In genomic region chr4:136829837-136830236, GRCm38 (mm10) we compare ENCODE assay signal across 11 mouse cellular contexts. TPM values are rescaled to one million over a fixed set of nuclear protein-coding genes. Genes with fewer than 3 reads are reported as not detected.
DNase-seq lines count a peak whose midpoint lies in the region; ATAC-seq lines count a peak whose summit lies in the region.
"Had no signal": no experiment of that assay in that cellular context is flagged by ENCODE, and none has a peak within 500 bp of the region (broad histone marks: within the 10 kb centered on the region; RNA-seq: fewer than 3 reads in every experiment).

No protein-coding gene starts in this region.

- no peaks in the 10 kb centered on the region for H3K9me3 ChIP-seq in embryonic facial prominence, embryonic 14.5 days (ENCODE audit: control insufficient read depth, low read length)
- H3K9me3 ChIP-seq in limb, embryonic 12.5 days: no peaks in the 10 kb centered on the region
- H3K9me3 ChIP-seq in stomach, embryonic 14.5 days (ENCODE audit: control insufficient read depth, low read depth, low read length): no peaks in the 10 kb centered on the region

- 12% methylated on average over 8 of the region's 9 CpGs for WGBS in embryonic facial prominence, embryonic 14.5 days
- WGBS in limb, embryonic 12.5 days: 6% methylated on average over 9 of the region's 9 CpGs
- 28% methylated on average over 9 of the region's 9 CpGs for WGBS in stomach, embryonic 14.5 days

- H3K9ac ChIP-seq in embryonic facial prominence, embryonic 14.5 days (ENCODE audit: low read depth, low read length): no peak overlapping the region
- H3K9ac ChIP-seq in limb, embryonic 12.5 days (replicated peaks): 0 out of 2 replicates have a peak overlapping the region, but pooled peaks have one; percentile 1
- H3K9ac ChIP-seq in stomach, embryonic 14.5 days (replicated peaks; ENCODE audit: low read depth, low read length): no peak overlapping the region

- 0 out of 2 replicates have a peak overlapping the region, but pooled peaks have one; percentile 1 for H3K4me2 ChIP-seq in embryonic facial prominence, embryonic 14.5 days (ENCODE audit: low read depth, low read length)
- H3K4me2 ChIP-seq in limb, embryonic 12.5 days: peak overlapping the region; percentile 11
- H3K4me2 ChIP-seq in stomach, embryonic 14.5 days (replicated peaks; ENCODE audit: low read depth, low read length): 0 out of 2 replicates have a peak overlapping the region, but pooled peaks have one; percentile 2

- no peaks in the 10 kb centered on the region for H3K27me3 ChIP-seq in embryonic facial prominence, embryonic 14.5 days (replicated peaks; ENCODE audit: control insufficient read depth, insufficient read depth, low read length)
- H3K27me3 ChIP-seq in limb, embryonic 12.5 days: peaks cover 22% of the 10 kb centered on the region
- no peaks in the 10 kb centered on the region for H3K27me3 ChIP-seq in stomach, embryonic 14.5 days (ENCODE audit: control insufficient read depth, insufficient read depth, low read length)

- peaks cover 7% of the 10 kb centered on the region; the same call in 1 of the 2 replicates for H3K36me3 ChIP-seq in embryonic facial prominence, embryonic 14.5 days (ENCODE audit: control insufficient read depth, insufficient read depth, low read length)
- H3K36me3 ChIP-seq in limb, embryonic 12.5 days: peaks cover 6% of the 10 kb centered on the region; the same call in 1 of the 2 replicates
- H3K36me3 ChIP-seq in stomach, embryonic 14.5 days (ENCODE audit: control insufficient read depth, insufficient read depth, low read length): no peaks in the 10 kb centered on the region

- no peak overlapping the region for H3K4me3 ChIP-seq in embryonic facial prominence, embryonic 14.5 days (ENCODE audit: low read depth, low read length)
- no peak overlapping the region for H3K4me3 ChIP-seq in limb, embryonic 12.5 days (replicated peaks)
- H3K4me3 ChIP-seq in stomach, embryonic 14.5 days (ENCODE audit: low read depth, low read length): no peak overlapping the region
- H3K4me3 ChIP-seq: erythroblast, embryonic 14.5 days; left cerebral cortex, adult 2 months had no signal

- no peak overlapping the region for H3K27ac ChIP-seq in embryonic facial prominence, embryonic 14.5 days (replicated peaks; ENCODE audit: low read depth, low read length)
- H3K27ac ChIP-seq in limb, embryonic 12.5 days: no peak overlapping the region
- H3K27ac ChIP-seq in stomach, embryonic 14.5 days (ENCODE audit: low read length): peak overlapping the region; percentile 55; the same call in 1 of the 2 replicates
- H3K27ac ChIP-seq: left cerebral cortex, adult 2 months had no signal

- DNase-seq in kidney, postnatal 4 days: peak; percentile 55 to 65
- DNase-seq in kidney, postnatal 14 days: no peak
- peak; percentile 31 for DNase-seq in embryonic facial prominence, embryonic 14.5 days (ENCODE audit: low spot score)
- DNase-seq in gastrocnemius, postnatal 4 days (ENCODE audit: low spot score in 2 of 2): no peak
- no peak for DNase-seq in yolk sac, embryonic 10.5 days (ENCODE audit: low spot score)
- DNase-seq in spleen, adult 12 weeks (ENCODE audit: low spot score): no peak
- DNase-seq: heart, postnatal 10 days had no signal

- ATAC-seq in embryonic facial prominence, embryonic 14.5 days (ENCODE audit: low read depth): peak; percentile 34; the same call in 1 of the 2 replicates
- no peak for ATAC-seq in limb, embryonic 12.5 days (ENCODE audit: insufficient number of reproducible peaks, insufficient read depth, low FRiP score, low TSS enrichment, low read depth)
- peak; percentile 87 for ATAC-seq in stomach, embryonic 14.5 days (ENCODE audit: insufficient number of reproducible peaks, insufficient read depth, low FRiP score, low read depth)

- peaks cover 48% of the 10 kb centered on the region for H3K4me1 ChIP-seq in embryonic facial prominence, embryonic 14.5 days (ENCODE audit: control insufficient read depth, insufficient read depth, low read length)
- H3K4me1 ChIP-seq in limb, embryonic 12.5 days (replicated peaks): peaks cover 63% of the 10 kb centered on the region
- H3K4me1 ChIP-seq in stomach, embryonic 14.5 days (ENCODE audit: control insufficient read depth, insufficient read depth, low read length): peaks cover 55% of the 10 kb centered on the region

RNA-seq across cellular contexts. Expression of gene Ephb2, which starts 6.0 kb away (rescaled TPM):
- 14.8 and 14.9 TPM in 2 replicates for polyA plus RNA-seq in embryonic facial prominence, embryonic 14.5 days (2014; fragmentation: Nextera tagmentation; extraction: Ambion mirVana)
- 13.7 and 16.9 TPM in 2 replicates for polyA plus RNA-seq in limb, embryonic 12.5 days (2016; fragmentation: Nextera tagmentation; extraction: Ambion mirVana)
- polyA plus RNA-seq in stomach, embryonic 14.5 days (2014; fragmentation: Nextera tagmentation; extraction: Ambion mirVana): 7.5 and 7.6 TPM in 2 replicates
- 10 to 100 TPM; 12.3 to 13.5 TPM for total RNA-seq in gastrocnemius, postnatal 4 days (2021)
- polyA plus RNA-seq: erythroblast, embryonic 14.5 days had no signal

RNA-seq across cellular contexts. Expression of gene C1qb, which starts 56.1 kb away (rescaled TPM):
- 85.2 and 99.6 TPM in 2 replicates for polyA plus RNA-seq in embryonic facial prominence, embryonic 14.5 days (2014; fragmentation: Nextera tagmentation; extraction: Ambion mirVana)
- polyA plus RNA-seq in limb, embryonic 12.5 days (2016; fragmentation: Nextera tagmentation; extraction: Ambion mirVana): 17.7 and 20.9 TPM in 2 replicates
- 68.5 and 71.1 TPM in 2 replicates for polyA plus RNA-seq in stomach, embryonic 14.5 days (2014; fragmentation: Nextera tagmentation; extraction: Ambion mirVana)
- 10 to 100 TPM; 33.7 to 39.4 TPM for total RNA-seq in gastrocnemius, postnatal 4 days (2021)

Comparison
In these comparisons a context has a peak if more than half of its experiments do, and no peak if none do; other contexts are left out.
1. DNase-seq: peak in kidney, postnatal 4 days (2 of 2) and embryonic facial prominence, embryonic 14.5 days (single experiment); none in kidney, postnatal 14 days (single experiment), gastrocnemius, postnatal 4 days (0 of 2), yolk sac, embryonic 10.5 days (single experiment) and spleen, adult 12 weeks (single experiment).
2. Peak in every context shown above with its lines, with median percentiles within 50 percentile points of each other: H3K4me2 ChIP-seq.